Mouse (Mus musculus): Measurements from ENCODE around the gene Megf11. TPM values are rescaled to one million over a fixed set of nuclear protein-coding genes. Genes with fewer than 3 reads are reported as not detected.

Gene Megf11
- total RNA-seq, 4 experiments from 2014 or later, result 0.81 to 1.8 (median 1.0) TPM

- DNase-seq (ENCODE audit: low spot score), result no peak
Measured at GRCm38 (mm10) chr9:64604217-64604711, 218.8 kb downstream of the Megf11 start.

- no peak for DNase-seq (ENCODE audit: low spot score)
Measured at GRCm38 (mm10) chr9:64605077-64605714, 219.8 kb downstream of the Megf11 start.

- DNase-seq (ENCODE audit: low spot score), result no peak
Measured at GRCm38 (mm10) chr9:64605735-64606349, 220.4 kb downstream of the Megf11 start.

GRCm38 (mm10) chr9:64607049-64607448 is 221.6 kb downstream of the Megf11 start:
- no peak for DNase-seq (ENCODE audit: low spot score)

GRCm38 (mm10) chr9:64609546-64609945 is 224.1 kb downstream of the Megf11 start:
- DNase-seq (ENCODE audit: low spot score), result no peak

GRCm38 (mm10) chr9:64612121-64612983 is 226.9 kb downstream of the Megf11 start:
- no peak for DNase-seq (ENCODE audit: low spot score)

GRCm38 (mm10) chr9:64612984-64613649 is 227.7 kb downstream of the Megf11 start:
- no peak for DNase-seq (ENCODE audit: low spot score)

GRCm38 (mm10) chr9:64617413-64617812 is 232.0 kb downstream of the Megf11 start:
- DNase-seq (ENCODE audit: low spot score), result no peak

GRCm38 (mm10) chr9:64618433-64618832 is 233.0 kb downstream of the Megf11 start:
- no peak for DNase-seq (ENCODE audit: low spot score)

GRCm38 (mm10) chr9:64619440-64619839 is 234.0 kb downstream of the Megf11 start:
- no peak for DNase-seq (ENCODE audit: low spot score)

GRCm38 (mm10) chr9:64620596-64620995 is 235.2 kb downstream of the Megf11 start:
- no peak for DNase-seq (ENCODE audit: low spot score)

GRCm38 (mm10) chr9:64621499-64622296 is 236.3 kb downstream of the Megf11 start:
- no peak for DNase-seq (ENCODE audit: low spot score)

- DNase-seq (ENCODE audit: low spot score), result no peak
Measured at GRCm38 (mm10) chr9:64623361-64623760, 237.9 kb downstream of the Megf11 start.

- DNase-seq (ENCODE audit: low spot score), result no peak
Measured at GRCm38 (mm10) chr9:64624536-64624935, 239.1 kb downstream of the Megf11 start.

- no peak for DNase-seq (ENCODE audit: low spot score)
Measured at GRCm38 (mm10) chr9:64629802-64630201, 244.4 kb downstream of the Megf11 start.

- DNase-seq (ENCODE audit: low spot score), result no peak
Measured at GRCm38 (mm10) chr9:64633169-64633568, 247.7 kb downstream of the Megf11 start.

- no peak for DNase-seq (ENCODE audit: low spot score)
Measured at GRCm38 (mm10) chr9:64636111-64636510, 250.7 kb downstream of the Megf11 start.

GRCm38 (mm10) chr9:64636961-64637360 is 251.5 kb downstream of the Megf11 start:
- no peak for DNase-seq (ENCODE audit: low spot score)

- DNase-seq (ENCODE audit: low spot score), result peak; percentile 2
Measured at GRCm38 (mm10) chr9:64638250-64638649, 252.8 kb downstream of the Megf11 start.

- DNase-seq (ENCODE audit: low spot score), result peak; percentile 16
Measured at GRCm38 (mm10) chr9:64639664-64640063, 254.2 kb downstream of the Megf11 start.

GRCm38 (mm10) chr9:64644129-64644528 is 258.7 kb downstream of the Megf11 start:
- no peak for DNase-seq (ENCODE audit: low spot score)
